Mouse (Mus musculus): ENCODE data around the gene Dctd.

DNA sequence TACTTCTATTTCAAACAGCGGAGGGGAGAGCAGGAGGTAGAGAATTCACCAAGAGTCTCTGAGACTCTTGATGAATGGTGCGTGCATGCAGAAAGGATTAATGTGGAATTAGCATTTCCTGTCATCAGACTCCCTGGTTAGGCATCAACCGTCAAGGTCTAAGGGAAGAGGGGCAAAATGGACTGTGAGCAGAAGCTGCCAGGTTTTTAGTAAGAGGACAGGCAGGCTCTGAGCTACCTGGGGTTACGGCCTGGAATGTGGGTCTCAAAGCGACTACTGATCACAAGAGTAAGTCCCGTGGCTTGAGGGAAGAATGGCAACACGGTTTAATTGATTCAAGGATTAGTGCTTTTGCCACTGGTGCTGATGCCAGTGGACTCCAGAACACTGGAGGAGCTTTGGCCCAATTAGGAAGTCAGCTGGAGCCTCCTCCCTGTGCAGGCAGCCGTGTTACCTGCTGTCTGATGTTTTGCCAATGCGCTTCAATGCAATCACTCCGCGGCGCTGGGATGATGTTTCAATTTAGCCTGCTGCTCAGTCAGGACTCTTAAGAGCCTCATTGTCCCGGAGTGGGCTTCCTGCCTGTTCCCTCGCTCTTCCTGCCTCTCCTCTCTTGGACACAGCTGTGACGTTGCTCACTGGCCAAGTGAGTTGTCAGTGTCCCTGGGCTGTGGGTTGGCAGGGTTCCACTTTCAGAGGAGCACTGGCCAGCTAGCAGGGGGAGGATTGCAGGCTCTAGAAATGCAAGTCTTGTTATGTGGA is 54.6 kb downstream of the Dctd start:
- no peak for TF ChIP-seq TCF12 (IDR thresholded peaks at IDR 0.05; ENCODE audit: insufficient read depth, poor library complexity, severe bottlenecking)
- no peak for TF ChIP-seq REST (IDR thresholded peaks at IDR 0.05; ENCODE audit: insufficient read depth, insufficient read length)
- TF ChIP-seq MYOD1 (IDR thresholded peaks at IDR 0.05; ENCODE audit: control insufficient read depth in 1 of 3, insufficient read length in 2 of 3, low read depth in 2 of 3), result no peak
- no peak for TF ChIP-seq MYOG (IDR thresholded peaks at IDR 0.05; ENCODE audit: control insufficient read depth in 1 of 3, insufficient read depth in 1 of 3, insufficient read length in 2 of 3, low read depth in 2 of 3)
- TF ChIP-seq MAX (IDR thresholded peaks at IDR 0.05; ENCODE audit: low read depth), result no peak
- TF ChIP-seq POLR2A (IDR thresholded peaks at IDR 0.05; ENCODE audit: insufficient read length, low read depth), result no peak
- no peak for TF ChIP-seq POLR2AphosphoS2 (IDR thresholded peaks at IDR 0.05; ENCODE audit: insufficient read length, low read depth)
- TF ChIP-seq USF1 (IDR thresholded peaks at IDR 0.05; ENCODE audit: low read depth), result no peak
- no peak for TF ChIP-seq SRF (IDR thresholded peaks at IDR 0.05; ENCODE audit: control insufficient read depth, insufficient read length, low read depth)
- no peak for TF ChIP-seq CEBPB (IDR thresholded peaks at IDR 0.05; ENCODE audit: insufficient read depth, poor library complexity, severe bottlenecking)
